Mouse (Mus musculus): ENCODE measurements around the gene Pigf.

The Pigf gene

DNA sequence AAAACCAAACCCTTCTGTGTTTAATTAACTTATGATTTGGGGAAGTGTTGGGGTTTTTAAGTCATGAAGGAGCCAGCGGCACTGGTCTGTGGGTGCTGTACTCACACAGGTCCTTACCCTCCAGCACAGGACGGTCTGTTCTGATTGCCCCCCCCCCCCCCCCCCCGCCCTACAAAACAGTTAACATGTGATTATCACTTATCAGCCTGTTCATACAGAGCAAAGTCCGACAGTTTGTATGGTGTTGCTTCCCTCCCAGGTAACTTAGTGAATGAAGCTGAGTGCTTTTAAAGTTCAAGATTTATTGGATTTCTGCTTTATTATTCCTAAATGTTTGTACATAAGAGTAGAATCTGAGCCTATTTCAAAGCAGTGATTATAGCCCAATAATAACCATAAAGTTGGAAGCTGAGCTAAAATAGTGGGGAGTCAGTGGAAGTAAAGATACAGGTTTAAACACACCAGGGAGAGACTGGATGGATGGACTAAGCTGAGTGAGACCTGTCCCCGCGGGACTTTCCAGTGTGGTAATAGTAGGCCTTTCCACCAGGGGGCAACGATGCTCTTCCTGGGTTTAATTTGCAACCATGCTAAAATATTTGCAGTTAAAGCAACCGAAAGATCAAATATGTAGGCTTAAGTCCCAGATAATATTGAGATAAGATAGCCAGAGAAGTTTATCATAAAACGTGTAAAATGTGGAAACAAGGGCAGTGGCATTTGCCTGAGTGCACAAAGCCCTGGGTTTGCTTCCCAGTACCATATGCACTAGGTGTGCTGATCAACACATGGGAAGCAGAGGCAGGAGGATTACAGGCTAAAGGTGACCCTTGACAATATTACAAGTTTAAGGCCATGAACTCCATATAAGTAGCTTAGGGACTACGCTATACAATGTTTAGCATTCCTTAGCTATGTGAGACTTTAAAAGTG lies 11.2 kb upstream of the Pigf start:
- peak in 1 of 2 experiments; percentile 17 for DNase-seq (ENCODE audit: low spot score in 2 of 2)

DNA sequence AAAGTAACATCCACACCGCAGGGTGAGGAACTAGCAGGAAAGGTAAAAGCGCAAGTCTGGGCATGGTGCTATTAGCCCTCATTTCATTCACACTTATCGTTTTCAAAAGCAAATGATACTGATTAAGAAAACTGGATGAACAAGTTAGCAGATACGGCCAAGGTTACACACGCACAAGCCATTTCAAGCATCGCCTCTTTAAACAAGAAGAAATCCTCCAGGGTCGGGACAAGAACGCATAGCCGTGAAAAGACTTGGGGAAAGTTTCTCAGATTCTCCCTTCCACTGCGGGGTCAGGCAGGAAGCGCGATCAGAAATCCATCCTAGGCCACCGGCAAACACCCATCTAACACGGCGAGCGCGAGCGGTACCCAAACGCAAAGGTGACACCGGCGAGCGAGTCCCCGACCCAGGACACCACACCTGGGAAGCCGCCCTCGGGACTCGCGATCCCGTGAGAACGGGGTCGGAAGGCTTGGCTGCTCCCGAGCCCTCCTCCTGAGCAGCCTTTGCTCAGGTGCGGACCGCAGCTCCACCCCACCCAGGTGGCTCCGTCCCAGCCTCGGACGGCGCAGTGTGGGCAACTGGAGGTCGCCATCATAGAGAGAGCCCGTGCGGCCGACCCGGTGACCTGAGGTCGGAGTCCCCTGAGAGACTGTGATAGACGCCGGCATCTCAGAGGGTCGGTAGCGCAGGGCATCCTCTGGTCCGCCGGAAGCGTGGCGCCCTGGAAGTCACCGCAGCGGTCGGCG lies 539 bp downstream of the Pigf start:
- DNase-seq (ENCODE audit: low spot score in 2 of 2), result no peak

DNA sequence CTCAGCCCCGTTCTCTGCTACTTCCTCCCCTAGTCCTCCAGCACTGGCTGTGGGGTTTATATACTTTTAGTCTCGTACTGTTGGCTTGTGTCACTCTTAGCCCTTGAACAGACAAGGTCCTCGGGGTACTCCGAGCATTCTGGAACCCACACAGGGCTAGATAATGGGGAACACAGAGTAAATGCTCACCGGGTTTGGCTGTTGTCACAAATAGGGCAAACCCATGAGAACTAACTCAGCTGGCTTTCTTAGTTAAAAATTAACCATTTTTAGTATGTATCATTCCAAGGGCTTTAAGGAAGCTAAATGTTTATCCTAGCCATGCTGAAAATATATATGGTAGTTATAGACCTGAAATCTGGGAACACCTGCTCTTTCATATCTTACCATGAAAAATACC lies 5.5 kb downstream of the Pigf start:
- no peak for DNase-seq (ENCODE audit: low spot score in 2 of 2)

DNA sequence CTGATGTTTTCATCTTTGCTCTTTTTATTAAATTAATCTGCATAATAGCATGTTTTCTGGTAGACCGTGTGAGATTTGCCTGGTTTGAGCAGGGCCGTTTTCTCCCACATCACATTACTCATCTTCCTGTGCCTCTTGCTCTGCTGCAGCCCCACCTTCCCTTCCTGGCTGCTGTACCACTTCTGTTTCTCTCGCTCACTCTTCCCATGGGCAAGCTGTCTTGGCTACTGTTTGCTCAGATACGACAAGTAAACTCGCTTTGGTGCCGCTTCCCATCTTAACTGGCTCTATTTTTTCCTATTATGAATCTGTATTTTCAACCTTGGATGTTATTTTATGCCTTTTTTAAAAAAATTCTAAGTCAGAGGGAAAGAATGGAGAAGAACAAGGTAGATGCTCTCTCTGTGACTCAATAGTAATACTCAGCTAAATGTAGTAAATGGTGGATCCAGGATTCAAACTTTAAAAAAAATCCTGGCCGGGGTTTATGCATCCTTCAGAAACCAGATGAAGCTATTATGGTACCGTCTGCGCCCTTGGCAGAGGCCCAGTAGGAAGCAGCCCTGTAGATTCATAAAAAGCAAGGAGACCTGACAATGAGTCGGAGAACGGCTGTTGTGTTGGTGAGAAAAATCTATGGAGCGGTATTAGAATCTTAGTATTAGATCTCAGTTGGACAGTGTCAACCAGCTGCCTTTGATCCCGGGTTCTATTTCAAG lies 13.7 kb downstream of the Pigf start:
- peak; percentile 55 to 78 for DNase-seq (ENCODE audit: low spot score in 2 of 2)

DNA sequence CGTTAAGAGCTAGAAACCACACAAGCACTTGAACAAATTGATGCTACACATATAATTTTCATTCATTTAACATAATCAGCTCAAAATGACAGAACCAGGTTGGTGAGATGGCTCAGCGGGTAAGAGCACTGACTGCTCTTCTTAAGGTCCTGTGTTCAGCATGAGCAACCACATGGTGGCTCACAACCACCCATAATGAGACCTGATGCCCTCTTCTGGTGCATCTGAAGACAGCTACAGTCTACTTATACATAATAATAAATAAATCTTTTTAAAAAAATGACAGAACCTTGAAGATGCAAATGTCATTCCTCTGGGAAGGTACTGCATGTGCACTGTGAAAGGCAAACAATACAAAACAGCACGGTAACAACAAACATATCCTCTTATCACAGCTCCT lies 16.3 kb downstream of the Pigf start:
- no peak for DNase-seq (ENCODE audit: low spot score in 2 of 2)

DNA sequence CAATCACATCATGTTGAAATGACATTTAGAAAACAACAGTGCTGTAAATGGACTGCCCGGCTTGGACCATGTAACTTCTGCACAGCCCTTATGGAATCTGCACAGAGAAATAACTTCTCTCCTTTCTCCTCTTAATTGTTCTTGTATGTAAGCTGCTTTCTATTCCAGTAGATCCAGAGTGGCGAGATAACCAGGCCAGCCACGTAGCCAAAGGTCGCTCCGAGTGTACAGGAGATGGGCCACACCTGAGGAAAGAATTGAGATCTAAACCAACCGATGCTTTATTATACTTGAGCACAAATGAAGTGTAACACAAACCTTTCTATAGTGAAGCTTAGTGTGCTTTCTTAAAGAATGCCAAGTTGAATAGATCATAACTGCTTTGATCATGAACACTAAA lies 27.9 kb downstream of the Pigf start:
- DNase-seq (ENCODE audit: low spot score in 2 of 2), result no peak

DNA sequence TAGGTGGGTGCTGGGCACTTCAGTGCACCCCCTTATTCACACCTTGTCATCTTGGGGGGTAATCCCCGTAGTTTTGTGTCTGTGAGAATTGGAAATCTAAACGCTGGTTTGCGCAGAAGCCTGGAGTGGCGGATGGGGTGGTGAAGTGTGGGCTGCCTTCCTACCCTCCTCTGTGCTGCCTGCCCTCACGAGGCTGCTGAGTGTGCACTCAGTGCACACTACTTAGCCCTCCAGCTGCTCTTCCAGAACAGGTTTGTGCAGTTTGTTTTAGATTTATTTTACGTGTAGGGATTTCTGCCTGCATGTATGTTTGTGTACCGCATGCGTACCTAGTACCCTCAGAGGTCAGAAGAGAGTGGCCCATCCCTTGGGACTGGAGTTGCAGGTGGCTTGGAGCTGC lies 33.9 kb downstream of the Pigf start:
- no peak for DNase-seq (ENCODE audit: low spot score in 2 of 2)

DNA sequence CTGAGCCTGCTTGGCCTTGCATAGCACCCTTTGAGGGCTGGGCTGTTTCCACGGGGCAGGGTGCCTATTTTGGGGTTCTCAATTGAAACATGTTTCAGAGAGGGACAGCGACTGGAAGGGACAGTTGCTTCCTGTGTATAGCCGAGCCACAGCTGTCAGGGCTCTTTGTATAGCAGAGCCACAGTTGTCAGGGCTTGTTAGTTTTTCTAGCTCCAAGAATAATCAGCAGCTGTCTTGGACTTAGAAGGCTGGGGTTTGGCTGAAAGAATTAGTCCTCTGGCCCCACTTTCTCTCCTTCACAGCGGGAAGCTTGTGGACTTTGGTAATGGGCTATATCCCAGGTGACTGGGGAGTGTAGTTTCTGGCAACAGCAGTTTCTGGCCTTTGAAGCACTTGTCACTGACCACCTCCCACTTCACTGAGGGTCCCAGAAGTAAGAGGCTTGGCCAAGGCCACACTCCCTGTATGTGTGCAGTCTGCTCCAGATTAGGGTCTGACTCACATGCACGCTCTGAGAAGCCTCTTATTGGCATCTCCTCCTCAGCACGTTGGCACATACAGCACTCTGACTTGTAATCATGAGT lies 36.5 kb downstream of the Pigf start:
- DNase-seq (ENCODE audit: low spot score in 2 of 2), result no peak

DNA sequence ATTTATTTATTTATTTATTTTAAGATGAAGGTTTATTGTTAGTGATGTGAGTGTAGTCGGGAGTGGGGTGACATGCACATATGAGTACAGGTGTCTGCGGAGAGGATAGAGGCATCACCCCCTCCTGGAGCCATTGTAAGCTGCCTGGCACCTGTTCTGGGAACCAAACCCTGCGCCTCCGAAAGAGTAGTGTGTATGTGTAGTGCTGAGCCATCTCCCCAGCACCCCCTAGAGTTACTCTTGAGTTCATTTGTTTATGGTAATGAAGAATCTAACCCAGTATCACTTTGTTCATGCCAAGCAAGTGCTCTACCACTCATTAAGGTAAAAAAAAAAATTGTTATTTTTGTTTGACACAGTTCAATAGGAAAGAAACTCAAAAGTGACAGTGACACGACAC lies 37.0 kb downstream of the Pigf start:
- DNase-seq (ENCODE audit: low spot score in 2 of 2), result no peak

DNA sequence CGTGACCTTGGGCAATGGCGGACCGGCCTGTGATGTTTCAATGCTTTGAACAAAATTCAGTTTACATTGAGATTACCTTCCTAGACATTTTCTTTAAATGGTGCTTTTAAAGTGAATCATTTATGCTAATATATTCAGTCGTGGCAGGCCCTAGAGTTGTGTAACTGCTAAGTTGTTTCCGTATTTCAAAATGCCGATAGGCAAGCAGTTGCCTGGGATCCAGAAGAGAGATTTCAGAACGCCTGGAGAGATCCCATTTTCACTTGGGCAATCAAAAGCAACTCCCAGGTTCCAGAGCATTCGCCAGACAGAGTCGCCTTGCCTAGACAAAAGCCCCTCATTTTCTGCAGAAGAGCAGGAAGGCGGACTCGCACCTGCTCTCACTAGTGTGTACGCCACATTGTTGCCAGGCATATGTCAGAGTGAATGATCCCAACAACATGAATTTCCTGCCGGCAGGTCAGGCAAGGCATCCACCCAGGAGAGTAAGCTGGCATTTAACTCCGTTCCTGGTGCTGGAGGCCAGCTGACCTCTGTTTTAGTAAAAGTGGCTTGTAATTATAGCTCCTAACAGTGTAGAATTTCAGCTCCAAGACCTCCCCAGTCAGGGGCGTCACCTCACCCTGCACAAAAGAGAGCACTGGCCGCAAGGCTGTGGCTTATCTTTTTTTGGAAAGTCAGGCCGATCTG lies 38.6 kb downstream of the Pigf start:
- no peak for DNase-seq (ENCODE audit: low spot score in 2 of 2)

DNA sequence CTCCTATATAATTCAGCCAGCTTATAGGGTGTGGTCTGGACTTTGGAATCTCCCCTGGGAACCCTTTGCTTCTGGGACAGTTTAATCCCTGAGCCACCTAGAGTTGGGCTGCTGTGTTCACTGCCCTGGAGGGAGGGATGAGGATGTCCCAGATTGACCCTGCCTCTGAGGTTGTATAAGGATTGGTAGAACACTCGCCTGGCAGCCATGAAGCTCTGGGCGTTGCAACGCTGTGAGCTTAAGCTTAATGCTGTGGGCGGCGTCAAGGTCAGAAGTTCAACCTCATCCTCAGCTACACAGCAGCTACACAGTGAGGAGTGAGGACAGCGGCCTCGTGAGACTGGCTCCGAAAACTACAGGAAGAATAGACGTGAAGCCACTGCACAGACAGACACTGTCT lies 42.7 kb downstream of the Pigf start:
- DNase-seq (ENCODE audit: low spot score in 2 of 2), result no peak

DNA sequence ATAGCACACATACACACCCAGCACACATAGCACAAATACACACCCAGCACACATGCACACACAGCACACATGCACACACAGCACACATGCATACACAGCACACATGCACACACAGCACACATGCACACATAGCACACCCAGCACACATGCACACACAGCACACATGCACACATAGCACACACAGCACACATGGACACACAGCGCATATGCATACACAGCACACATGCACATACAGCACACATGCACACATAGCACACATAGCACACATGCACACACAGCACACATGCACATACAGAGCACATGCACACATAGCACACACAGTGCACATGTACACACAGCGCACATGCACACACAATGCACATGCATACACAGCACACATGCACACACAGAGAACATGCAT lies 43.5 kb downstream of the Pigf start:
- DNase-seq (ENCODE audit: low spot score in 2 of 2), result no peak

DNA sequence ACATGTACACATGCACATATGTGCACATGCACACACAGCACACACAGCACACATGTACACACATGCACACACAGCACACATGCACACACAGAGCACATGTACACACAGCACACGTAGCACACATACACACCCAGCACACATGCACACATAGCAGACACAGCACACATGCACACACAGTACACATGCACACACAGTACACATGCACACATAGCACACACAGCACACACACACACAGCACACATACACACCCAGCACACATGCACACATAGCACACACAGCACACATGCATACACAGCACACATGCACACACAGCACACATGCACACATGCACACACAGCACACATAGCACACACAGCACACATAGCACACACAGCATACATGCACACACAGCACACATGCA lies 44.0 kb downstream of the Pigf start:
- no peak for DNase-seq (ENCODE audit: low spot score in 2 of 2)

DNA sequence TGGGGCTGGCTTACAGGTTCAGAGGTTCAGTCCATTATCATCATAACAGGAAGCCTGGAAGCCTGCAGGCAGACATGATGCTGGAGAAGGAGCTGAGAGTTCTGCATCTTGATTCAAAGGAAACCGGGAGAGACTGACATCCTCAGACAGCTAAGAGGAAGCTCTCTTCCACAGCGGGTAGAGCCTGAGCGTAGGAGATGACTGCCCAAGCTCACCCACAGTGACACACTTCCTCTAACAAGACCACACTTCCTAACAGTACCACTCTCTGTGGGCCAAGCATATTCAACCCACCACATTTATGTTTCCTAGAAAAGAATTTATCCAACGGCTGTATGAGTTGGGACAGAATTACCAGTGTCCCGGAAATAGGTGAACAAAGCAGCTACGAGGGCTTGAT lies 46.7 kb downstream of the Pigf start:
- no peak for DNase-seq (ENCODE audit: low spot score in 2 of 2)

DNA sequence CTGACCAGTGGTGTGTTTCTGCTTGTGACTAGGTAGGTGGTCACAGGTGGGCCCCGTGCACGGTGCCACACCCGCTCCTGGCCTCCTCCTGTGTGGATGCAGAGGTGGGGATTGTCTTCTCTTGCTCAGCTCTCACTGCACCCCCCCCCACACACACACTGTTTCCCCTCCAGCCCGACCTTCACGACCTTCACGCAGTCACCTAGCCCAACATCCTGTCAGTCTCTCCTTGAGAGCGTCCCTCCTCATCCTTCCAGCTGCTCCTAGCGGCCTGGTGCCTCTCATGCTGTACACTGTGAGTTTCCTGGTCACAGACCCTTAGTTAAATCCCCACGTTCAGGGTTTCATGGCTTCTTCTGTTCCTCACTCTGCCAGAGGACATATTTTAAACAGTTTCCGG lies 48.8 kb downstream of the Pigf start:
- DNase-seq (ENCODE audit: low spot score in 2 of 2), result no peak

DNA sequence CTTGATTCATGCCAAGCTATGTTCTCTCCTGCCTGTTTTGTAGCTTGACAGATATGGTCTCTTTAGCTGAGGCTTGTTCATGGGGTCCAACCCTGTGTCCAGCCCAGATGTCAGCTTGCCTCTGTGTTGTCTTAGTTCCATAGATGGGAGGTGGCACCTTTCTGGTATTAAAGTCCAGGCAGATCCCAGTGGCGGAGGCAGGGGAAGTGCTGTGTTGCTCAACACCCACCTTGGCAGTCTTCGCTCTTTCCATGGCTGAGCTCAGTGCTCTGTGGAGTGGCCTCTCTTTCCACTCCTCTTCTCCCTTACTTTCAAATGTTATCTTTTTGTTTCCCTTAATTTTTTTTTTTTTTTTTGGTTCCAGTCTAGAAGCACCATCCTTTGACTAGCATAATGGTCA lies 52.1 kb downstream of the Pigf start:
- DNase-seq (ENCODE audit: low spot score in 2 of 2), result no peak

DNA sequence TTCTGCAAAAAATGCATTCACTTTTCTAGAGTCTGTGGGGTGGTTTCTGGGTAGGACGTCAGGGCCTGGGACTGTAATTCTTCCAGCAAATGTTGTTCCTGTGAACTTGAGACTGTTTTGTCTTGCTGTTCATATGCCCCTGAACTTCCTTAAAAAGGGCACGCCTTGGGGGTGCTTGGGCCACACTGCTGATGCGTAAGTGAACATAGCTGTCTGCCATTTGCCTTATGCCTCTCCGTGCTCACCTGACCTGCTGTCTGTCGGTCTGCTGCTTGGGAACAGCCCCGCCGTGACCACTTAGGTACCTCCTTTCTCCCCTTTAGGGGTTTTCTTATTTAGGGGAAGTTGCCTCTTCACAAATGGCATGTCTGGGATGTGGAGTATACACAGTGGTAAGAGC lies 53.3 kb downstream of the Pigf start:
- DNase-seq (ENCODE audit: low spot score in 2 of 2), result no peak

DNA sequence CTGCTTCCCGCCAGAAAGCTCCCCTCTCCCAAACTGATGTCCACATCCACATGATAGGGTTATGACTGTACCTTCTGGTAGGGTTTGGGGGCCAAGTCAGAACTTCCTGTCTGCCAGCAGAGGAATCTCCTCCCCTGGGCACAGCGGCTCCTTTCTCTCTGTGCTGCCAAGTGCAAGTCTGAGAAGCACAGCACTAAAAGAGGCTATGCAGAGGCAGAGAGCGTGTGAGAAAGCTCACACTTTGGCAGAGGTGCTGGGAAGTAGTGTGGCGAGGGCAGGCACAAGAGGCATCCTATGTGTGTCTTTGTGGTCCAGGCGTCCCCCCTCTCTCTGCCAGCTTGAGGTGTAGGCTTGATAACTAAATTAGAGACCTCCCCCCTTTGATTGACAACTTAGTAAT lies 54.2 kb downstream of the Pigf start:
- no peak for DNase-seq (ENCODE audit: low spot score in 2 of 2)

DNA sequence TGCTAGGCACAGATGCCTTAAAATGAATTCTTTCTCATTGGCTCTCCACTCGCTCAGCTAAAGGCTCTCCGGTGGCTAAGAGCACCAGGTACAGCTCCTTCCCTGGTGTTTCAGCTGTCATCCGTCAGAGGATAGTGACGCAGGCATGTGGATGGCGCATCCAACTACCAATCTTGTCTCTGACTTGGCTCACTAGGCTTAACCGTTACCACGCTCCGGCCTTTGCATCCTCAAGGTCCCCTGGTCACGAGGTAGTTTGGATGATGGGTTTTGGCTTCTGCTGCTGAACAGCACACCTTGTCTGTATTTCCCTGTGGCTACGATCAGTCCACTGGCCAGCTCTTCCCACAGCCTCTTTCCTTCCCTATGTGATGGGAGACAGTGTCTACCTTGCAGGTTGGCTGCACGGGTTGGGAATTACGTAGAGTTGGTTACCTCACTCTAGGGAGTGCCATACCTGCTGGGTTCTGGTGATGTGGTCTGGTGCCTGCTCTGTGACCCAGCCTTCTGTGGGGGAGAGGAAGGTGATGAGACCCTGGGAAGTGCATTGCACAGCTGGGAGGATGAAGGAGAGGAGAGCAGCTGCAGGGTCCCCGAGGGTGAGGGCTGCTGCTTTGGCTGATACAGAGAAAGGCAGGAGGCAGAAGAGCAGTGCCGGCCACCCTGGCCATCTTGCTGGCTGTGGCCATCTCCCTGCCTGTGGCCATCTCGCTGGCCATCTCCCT lies 55.0 kb downstream of the Pigf start:
- no peak for DNase-seq (ENCODE audit: low spot score in 2 of 2)

DNA sequence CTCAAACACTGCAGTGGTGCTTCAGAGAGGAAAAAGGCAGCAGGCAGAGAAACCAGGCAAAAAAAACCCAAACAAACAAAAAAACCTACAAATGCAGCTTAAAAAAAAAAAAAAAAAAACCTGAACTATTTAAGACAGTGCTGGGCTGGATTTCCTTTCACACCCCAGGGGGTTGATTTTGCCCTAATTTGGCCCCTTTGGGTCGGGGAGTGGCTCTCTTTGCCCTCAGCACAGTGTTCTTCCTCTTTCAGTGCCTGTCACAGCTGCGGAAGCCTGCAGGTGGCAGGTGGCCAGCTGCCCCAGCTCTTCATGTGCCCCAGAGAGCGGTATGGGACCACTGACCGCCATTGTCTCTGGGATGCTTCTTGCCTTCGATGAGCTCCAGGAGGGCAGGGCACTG lies 55.6 kb downstream of the Pigf start:
- DNase-seq (ENCODE audit: low spot score in 2 of 2), result no peak

DNA sequence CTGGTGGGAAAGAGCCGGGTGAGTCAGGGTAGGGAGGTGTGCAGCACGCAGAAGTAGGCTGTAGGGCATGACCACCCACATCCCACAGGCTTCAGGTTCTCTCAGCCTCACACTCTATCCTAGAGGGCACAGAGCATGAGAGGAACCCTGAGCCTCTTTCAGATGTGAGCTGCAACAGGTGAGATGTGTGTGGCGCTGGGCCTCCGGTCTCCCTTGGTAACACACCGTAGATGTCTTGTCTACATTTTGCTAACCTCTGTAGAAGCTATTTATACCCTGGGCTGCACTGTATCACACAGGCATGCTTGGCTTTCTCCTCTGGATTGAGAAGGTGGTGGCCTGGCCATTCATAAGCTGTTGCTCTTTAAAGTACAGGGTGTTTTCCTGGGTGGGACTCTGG lies 56.6 kb downstream of the Pigf start:
- no peak for DNase-seq (ENCODE audit: low spot score in 2 of 2)
